Mouse (Mus musculus): Measurements from ENCODE around the gene Sh3rf1. TPM values are rescaled to one million over a fixed set of nuclear protein-coding genes. Genes with fewer than 3 reads are reported as not detected.

The Sh3rf1 gene
- polyA plus RNA-seq, 1 experiment from 2014 or later: 12.8 TPM

DNA sequence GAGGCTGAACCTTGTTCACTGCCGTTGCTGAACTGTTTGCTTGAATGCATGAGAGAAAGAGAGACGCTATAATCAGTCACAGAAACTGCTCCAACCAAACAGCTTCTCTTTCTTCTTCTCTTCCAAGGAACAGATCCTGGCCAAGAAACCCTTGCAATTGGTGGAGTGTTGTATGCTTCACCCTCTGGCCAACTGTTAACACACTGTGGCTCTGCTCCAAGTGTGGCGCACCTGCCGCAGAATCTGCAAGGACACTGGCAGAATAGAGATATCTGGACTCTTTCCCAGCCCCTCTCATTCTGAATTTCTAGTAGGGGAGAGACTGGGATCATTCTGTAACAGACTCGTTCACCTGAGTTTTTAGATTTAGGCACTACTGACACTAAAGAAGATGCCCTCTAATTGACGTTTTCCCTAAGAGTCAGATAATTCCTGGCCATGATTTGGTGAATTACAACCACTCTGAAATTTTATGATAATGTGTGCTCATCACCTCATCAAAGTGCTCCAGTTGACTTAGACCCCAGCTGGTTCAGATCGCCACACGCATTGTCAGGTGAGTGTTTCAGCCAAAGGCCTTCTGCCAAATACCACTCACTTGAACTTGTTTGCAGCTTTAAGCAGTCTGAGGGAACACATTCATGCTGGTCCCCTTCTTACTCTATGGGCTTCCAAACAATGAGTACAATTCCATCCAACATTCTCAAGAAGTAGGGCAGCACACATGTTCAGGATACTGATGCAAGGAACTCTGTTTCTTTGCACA is 204.4 kb downstream of the Sh3rf1 start:
- WGBS: 75% methylated on average over 8 of the region's 8 CpGs

DNA sequence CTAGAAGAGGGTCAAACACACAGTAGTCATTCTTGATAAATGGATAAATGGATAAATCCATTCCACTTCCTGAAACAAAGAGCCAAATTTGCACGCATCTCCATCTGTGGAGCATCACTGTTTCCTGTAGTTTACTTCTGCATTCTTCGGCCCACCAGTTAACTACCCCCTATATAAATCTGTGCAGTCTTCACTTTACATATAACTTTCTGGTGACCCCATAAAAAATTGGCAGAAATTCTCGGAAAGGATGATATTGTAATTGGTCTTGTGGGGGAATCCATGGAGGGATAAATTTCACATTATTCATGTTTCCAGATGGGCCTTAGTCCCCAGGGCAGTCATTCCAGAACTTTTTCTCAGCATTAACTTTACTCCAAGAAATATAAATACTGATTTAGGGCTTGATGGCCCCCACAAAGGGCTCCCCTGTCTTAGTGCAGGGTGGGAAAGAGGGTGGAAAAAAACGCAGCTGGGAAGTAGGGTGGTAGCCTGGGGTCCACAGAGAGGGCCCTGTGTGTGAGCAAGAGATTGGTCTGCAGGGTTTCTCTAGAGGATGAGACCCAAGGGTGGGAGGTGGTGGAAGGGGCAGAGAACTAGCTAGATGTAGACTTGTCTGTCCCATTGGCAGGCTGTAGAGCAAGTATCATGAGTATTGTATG is 205.3 kb downstream of the Sh3rf1 start:
- Histone ChIP-seq H3K27ac (no peak overlapping the region), H3K9me3 (no peaks in the 10 kb centered on the region), H3K27me3 (no peaks in the 10 kb centered on the region), H3K4me3 (no peak overlapping the region), H3K9ac (no peak overlapping the region), H3K36me3 (no peaks in the 10 kb centered on the region), H3K4me1 (0 out of 2 replicates have a peak, but pooled peaks cover 12% of the 10 kb centered on the region), H3K4me2 (replicated peaks) (no peak overlapping the region)
- peak; percentile 76 for ATAC-seq (ENCODE audit: low FRiP score, low read depth)
- WGBS: 53% methylated on average over 4 of the region's 4 CpGs

More for the DNA sequence above, 204.4 kb downstream of the Sh3rf1 start:
- Histone ChIP-seq H3K4me3 (no peak overlapping the region), H3K27me3 (no peaks in the 10 kb centered on the region), H3K4me1 (0 out of 2 replicates have a peak, but pooled peaks cover 12% of the 10 kb centered on the region), H3K36me3 (no peaks in the 10 kb centered on the region), H3K27ac (no peak overlapping the region), H3K9ac (no peak overlapping the region), H3K4me2 (replicated peaks) (no peak overlapping the region), H3K9me3 (no peaks in the 10 kb centered on the region)
- peak; percentile 41; the same call in 1 of the 2 replicates for ATAC-seq (ENCODE audit: low FRiP score, low read depth)

GRCm38 (mm10) chr8:61435481-61435880 is 211.8 kb downstream of the Sh3rf1 start:
- Histone ChIP-seq H3K36me3 (no peaks in the 10 kb centered on the region), H3K4me2 (replicated peaks) (no peak overlapping the region), H3K9me3 (no peaks in the 10 kb centered on the region), H3K9ac (no peak overlapping the region), H3K4me3 (no peak overlapping the region), H3K4me1 (no peaks in the 10 kb centered on the region), H3K27me3 (no peaks in the 10 kb centered on the region), H3K27ac (no peak overlapping the region)
- WGBS: 91% methylated on average over 5 of the region's 5 CpGs
- no peak for ATAC-seq (ENCODE audit: low FRiP score, low read depth)

DNA sequence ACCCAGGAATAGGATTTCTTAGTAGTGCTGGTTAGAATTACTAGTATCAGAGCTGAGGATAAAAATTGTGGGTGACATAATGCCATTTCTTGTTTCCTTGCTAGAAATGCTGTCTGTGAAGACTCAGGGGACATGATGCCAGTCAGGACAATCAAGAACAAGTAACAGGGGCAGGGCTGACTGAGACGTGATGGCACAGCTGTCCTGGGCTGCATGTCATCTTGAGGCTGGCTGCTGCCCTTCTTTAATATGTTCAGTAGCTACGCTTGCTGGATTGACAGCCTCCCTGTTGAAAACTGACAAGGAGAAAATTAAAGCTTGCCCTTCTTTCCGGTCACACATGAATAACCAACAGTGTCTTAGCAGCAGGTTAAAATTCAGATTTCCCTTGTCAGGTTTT is 212.5 kb downstream of the Sh3rf1 start:
- no peaks in the 10 kb centered on the region for H3K36me3 ChIP-seq
- H3K9ac ChIP-seq: no peak overlapping the region
- no peak overlapping the region for H3K4me3 ChIP-seq
- no peak for ATAC-seq (ENCODE audit: low FRiP score, low read depth)
- H3K27ac ChIP-seq: no peak overlapping the region
- no peaks in the 10 kb centered on the region for H3K27me3 ChIP-seq
- no peaks in the 10 kb centered on the region for H3K4me1 ChIP-seq
- H3K9me3 ChIP-seq: no peaks in the 10 kb centered on the region
- H3K4me2 ChIP-seq (replicated peaks): no peak overlapping the region
- 83% methylated on average over 3 of the region's 3 CpGs for WGBS

- no peaks in the 10 kb centered on the region for H3K9me3 ChIP-seq
- H3K4me2 ChIP-seq (replicated peaks): no peak overlapping the region
- no peak overlapping the region for H3K27ac ChIP-seq
- H3K36me3 ChIP-seq: no peaks in the 10 kb centered on the region
- ATAC-seq (ENCODE audit: low FRiP score, low read depth): no peak
- no peak overlapping the region for H3K4me3 ChIP-seq
- no peaks in the 10 kb centered on the region for H3K27me3 ChIP-seq
- H3K9ac ChIP-seq: no peak overlapping the region
- no peaks in the 10 kb centered on the region for H3K4me1 ChIP-seq
- WGBS: 61% methylated on average over 9 of the region's 9 CpGs
Observed at GRCm38 (mm10) chr8:61436586-61437304, 213.1 kb downstream of the Sh3rf1 start.

GRCm38 (mm10) chr8:61437305-61437605 is 213.6 kb downstream of the Sh3rf1 start:
- no peaks in the 10 kb centered on the region for H3K9me3 ChIP-seq
- H3K9ac ChIP-seq: no peak overlapping the region
- H3K27me3 ChIP-seq: no peaks in the 10 kb centered on the region
- no peak overlapping the region for H3K27ac ChIP-seq
- no peak for ATAC-seq (ENCODE audit: low FRiP score, low read depth)
- H3K4me2 ChIP-seq (replicated peaks): no peak overlapping the region
- no peak overlapping the region for H3K4me3 ChIP-seq
- no peaks in the 10 kb centered on the region for H3K4me1 ChIP-seq
- no peaks in the 10 kb centered on the region for H3K36me3 ChIP-seq

DNA sequence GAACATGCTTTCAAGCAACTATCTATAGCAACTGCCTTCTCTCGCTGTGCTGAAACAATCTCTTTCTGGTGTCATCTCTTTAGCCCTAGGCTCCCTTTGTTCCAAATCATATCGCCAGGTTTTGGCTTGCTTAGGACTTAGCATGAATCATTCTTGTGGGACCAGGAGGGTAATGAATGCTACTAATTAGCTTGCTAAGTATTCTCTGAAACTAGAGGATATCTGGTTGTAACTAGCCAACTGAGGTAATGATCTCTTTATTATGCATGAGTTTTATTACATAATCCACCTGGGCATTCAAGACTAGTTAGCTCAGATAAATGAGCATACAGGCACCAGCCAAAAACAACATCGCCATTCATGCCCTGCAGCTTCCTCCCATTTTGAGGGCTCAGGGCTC is 219.3 kb downstream of the Sh3rf1 start:
- H3K36me3 ChIP-seq: no peaks in the 10 kb centered on the region
- WGBS: 83% methylated on average over 3 of the region's 3 CpGs
- ATAC-seq (ENCODE audit: low FRiP score, low read depth): no peak
- no peaks in the 10 kb centered on the region for H3K4me1 ChIP-seq
- no peak overlapping the region for H3K9ac ChIP-seq
- no peak overlapping the region for H3K27ac ChIP-seq
- H3K4me3 ChIP-seq: no peak overlapping the region
- no peak overlapping the region for H3K4me2 ChIP-seq (replicated peaks)
- H3K27me3 ChIP-seq: no peaks in the 10 kb centered on the region
- H3K9me3 ChIP-seq: no peaks in the 10 kb centered on the region

DNA sequence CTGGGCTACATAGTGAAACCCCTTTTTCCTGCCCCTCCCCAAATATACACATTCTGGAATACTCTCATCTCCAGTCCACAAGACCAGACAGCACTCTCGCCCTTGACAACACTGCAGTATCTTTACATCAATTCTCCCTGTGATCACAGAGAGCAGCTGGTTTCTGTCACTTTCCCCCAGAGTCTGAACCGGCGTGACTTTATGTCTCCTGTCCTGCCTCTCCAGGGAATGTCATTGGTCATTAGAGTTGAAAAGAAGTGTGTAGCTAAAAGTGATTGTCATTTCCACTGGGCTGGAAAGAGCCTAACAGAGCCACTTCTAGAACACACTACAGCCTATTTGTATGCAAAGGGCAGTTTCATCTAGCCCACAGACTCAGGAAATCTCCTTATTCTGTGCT is 220.7 kb downstream of the Sh3rf1 start:
- Histone ChIP-seq H3K4me1 (0 out of 2 replicates have a peak, but pooled peaks cover 3% of the 10 kb centered on the region), H3K4me2 (replicated peaks) (no peak overlapping the region), H3K9ac (no peak overlapping the region), H3K4me3 (no peak overlapping the region), H3K27ac (no peak overlapping the region), H3K27me3 (no peaks in the 10 kb centered on the region), H3K36me3 (no peaks in the 10 kb centered on the region), H3K9me3 (no peaks in the 10 kb centered on the region)
- ATAC-seq (ENCODE audit: low FRiP score, low read depth): no peak
- 44% methylated on average over 3 of the region's 3 CpGs for WGBS

Other genes with a start within 250 kb of the Sh3rf1 start
- gene Clcn3, start 240.6 kb upstream of the Sh3rf1 start, polyA plus RNA-seq (2015; fragmentation: Nextera tagmentation; extraction: Ambion mirVana): 12.6 and 12.9 TPM in 2 replicates
- 23.0 and 24.8 TPM in 2 replicates for gene Nek1, start 230.7 kb upstream of the Sh3rf1 start, polyA plus RNA-seq (2015; fragmentation: Nextera tagmentation; extraction: Ambion mirVana)